Mouse (Mus musculus) heart, postnatal 0 days (tissue): Measurements from ENCODE around the gene Stmn1.

Experiments
- CTCF ChIP-seq: IDR thresholded peaks from 2 replicates; pipeline ENCODE4 v1.5.1; 2016; ENCODE audit warnings: antibody characterized with exemption, control low read depth, low read depth
- EP300 ChIP-seq: IDR thresholded peaks from 2 replicates; pipeline ENCODE4 v1.6.1; 2016; ENCODE audit warnings: antibody characterized with exemption, low read depth

- TF ChIP-seq CTCF: no peak
- no peak for TF ChIP-seq EP300
These were observed 47.5 kb downstream of the Stmn1 start for GRCm38 (mm10) chr4:134515614-134516013.
